Mouse (Mus musculus) gastrocnemius, postnatal 14 days (tissue): ENCODE results near the gene Csnk1g2. TPM values are rescaled to one million over a fixed set of nuclear protein-coding genes. Genes with fewer than 3 reads are reported as not detected.

Source experiments
- DNase-seq: peaks from one replicate; pipeline ENCODE4 v3.0.0; 2021; ENCODE audit warnings: mixed read lengths
- intact Hi-C: fragments of 180-260 bp; cut with DNase I; formaldehyde crosslinking; loops from one replicate; pipeline ENCODE4 v1.15.1; 2025; ENCODE audit warnings: low total_unique reads
- total RNA-seq, 2 experiments: library from RNA; stranded (reverse); gene quantifications; 2 replicates each; pipeline ENCODE4 v1.2.3; 2021

The Csnk1g2 gene
- total RNA-seq, 2 experiments from 2014 or later: 94.3 to 105 TPM

DNA sequence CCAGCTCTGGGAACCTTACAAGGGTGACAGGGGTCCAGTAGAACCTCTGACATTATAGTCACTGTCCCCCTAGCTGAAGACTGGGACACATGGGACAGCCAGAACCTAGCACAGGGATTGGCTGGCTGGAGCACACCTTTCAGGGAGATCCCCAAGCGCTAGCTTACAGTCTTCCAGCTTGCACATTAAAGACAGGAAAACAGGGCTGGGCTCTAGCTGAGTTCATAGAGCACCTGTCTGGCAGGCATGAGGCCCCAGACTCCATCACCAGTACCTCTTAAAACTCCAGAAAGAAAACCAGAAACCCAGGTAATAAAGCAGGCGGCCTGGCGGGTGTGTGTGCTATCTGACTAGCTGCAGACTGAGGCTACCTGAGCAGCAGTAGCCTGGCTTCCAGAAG, 51.1 kb downstream of the Csnk1g2 start:
- no peak for DNase-seq
- intact Hi-C loops: no loop called here

DNA sequence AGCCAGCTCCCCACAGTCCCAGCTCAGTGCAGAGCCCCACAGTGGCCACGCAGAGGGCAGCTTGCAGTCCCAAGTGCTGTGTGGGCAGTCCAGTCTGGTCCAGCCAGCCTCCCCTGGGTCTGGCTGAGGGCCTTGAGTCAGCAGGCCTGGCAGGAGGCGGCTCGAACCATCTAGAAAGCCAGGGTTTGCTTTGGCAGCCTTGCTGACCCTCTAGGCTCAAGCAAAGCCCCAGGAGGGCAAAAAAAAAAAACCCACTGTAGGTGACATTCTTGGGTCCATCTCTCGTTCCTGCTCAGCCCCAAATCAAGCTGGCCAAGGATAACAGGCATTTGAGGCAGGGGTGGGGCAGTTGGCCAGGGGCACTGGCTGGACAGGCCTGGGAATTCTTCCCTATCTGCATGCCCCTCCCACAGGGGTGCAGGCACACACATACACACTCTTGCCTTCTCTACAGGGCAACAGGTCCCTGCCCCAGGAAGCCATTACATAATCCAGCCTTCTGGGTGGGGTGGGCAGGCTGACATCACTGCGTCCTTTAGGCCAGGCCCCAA, 51.6 kb downstream of the Csnk1g2 start:
- no peak for DNase-seq
- intact Hi-C loops: no loop called here

GRCm38 (mm10) chr10:80674851-80675404, 52.3 kb downstream of the Csnk1g2 start:
- DNase-seq: no peak
- intact Hi-C loops: no loop called here

GRCm38 (mm10) chr10:80675405-80676197, 53.0 kb downstream of the Csnk1g2 start:
- intact Hi-C loops: no loop called here
- DNase-seq: no peak

GRCm38 (mm10) chr10:80676198-80676928, 53.7 kb downstream of the Csnk1g2 start:
- DNase-seq: peak; percentile 100
- intact Hi-C loops: no loop called here

DNA sequence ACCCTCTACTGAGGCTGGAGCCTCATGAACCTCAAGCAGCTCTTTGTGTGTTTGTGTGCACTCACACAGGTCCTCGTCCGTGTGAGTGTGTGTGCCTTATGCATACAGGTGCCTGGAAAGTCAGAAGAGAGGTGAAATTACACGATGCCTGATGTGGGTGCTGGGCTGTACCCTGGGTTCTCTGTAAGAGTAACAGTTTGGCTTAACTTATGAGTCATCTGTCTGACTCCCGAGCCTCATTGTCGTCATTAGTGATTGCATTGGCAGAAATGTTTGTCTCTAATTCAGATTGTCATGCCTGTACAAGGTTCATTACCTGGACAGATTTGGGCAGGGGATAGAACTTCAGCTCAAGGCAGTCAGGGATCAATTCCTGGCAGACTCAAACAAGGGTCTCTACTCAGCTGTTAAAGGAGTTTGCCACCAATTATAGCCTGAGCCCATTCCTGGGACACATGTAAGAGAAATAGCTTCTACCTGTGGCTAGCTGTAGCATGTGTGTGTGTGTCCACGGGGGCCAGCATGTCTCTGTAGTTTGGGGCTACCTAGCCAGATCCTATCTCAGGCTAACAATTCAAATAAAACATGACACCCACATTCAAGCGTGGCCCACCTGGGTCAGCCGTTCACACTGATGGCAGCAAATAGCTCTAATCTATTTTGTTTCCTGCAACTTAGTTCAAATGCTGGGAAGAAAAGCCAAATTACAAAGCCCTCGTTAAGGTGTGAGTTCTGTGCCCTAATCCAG, 54.7 kb downstream of the Csnk1g2 start:
- no peak for DNase-seq

DNA sequence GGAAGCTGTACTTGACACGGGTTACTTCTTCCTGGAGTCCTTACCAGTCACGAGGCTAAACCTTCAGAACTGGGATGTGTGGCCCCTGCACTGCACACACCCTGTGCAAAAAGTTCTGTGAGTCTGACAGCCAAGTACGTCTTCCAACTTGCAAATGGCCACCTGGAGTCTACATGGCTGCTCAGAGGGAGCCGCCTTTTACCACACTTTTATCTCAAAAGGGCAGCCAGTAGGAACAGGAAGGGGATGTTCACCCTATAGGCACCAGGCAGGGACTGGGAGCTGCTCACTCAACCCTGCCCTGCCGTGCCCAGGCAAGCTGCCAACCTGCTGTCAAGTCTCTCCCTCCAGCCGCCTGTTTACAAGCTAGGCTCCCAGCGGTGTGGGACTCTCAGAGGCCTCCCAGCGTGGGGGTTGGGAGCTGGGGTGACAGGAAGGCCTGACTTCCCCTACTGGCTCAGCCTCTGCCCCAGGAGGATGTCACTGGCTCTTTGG, 55.4 kb downstream of the Csnk1g2 start, which contains the start of gene Mknk2:
Mknk2 (minus strand) TSS at position 171 of the 495 bp plus-strand sequence.
- peak; percentile 94 for DNase-seq
- intact Hi-C loops: no loop called here

More for the DNA sequence above, 54.7 kb downstream of the Csnk1g2 start:
- intact Hi-C loops: no loop called here

DNA sequence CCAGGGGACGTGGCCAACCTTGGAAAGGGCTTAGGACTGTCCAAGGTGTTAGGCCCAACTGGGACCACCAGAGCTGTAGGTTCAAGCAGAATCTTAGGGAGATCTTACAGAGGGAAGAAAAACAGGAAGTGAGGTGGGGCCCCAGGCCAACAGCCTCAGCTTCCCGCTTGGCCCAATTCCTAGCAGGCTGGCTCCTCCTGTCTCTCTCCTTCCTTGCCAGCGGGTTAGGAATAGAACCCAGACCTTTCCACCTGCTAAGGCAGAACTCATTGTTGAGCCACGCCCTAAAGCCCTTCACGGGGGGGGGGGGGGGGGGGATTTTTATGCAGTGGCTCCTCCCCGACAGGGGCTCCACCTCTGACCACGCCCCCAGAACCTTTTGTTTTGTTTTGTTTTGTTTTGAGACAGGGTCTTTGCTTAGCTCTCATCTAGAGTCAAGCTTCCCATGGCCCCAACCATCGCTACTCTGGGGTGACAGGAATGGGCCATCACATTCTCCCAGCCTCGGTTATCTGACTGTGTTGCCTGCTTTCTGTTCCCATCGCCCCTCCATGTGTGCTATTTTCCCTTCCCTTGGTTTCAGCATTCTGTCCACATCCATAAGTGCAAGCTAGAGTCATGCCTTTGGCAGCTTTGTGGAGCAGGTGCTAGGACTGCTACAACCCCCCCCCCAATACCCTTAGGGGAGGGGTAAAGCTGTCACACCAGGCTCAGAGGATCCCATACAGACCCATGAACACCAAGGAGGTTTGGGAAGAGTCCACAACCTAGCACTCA, 56.2 kb downstream of the Csnk1g2 start:
- peak; percentile 50 for DNase-seq
- intact Hi-C loops: no loop called here

DNA sequence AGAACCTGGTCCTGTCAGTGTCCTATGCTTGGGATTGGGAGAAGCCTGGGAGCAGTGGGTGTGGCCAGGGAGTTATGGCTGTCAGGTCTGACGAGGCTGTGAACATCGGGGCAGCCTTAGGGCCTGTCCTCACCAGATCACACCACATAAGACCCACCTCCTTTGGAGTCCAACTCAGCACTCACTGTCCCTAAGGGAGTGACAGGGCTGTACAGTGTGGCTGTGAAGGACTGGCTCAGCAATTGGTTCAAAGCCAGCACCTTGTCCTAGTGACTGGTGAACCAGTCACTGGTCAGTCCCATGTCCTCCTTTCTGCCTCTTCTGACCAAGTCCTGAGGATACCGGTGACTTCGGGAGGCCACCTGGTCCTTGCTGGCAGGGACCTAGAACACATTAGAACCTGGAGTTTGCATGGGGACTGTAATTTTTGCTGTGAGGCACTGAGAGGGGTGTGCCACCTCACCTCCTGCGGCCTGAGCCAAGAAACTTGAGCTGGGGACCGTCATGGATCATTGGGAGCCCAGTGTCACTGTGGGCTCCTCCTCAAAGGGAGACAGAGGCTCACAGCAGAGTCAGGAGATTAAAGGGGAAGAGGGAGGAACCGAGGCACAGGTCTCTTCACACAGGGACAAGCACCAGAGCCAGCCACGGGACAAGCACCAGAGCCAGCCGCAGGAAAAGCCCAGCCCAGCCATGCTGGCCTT, 57.1 kb downstream of the Csnk1g2 start:
- no peak for DNase-seq

DNA sequence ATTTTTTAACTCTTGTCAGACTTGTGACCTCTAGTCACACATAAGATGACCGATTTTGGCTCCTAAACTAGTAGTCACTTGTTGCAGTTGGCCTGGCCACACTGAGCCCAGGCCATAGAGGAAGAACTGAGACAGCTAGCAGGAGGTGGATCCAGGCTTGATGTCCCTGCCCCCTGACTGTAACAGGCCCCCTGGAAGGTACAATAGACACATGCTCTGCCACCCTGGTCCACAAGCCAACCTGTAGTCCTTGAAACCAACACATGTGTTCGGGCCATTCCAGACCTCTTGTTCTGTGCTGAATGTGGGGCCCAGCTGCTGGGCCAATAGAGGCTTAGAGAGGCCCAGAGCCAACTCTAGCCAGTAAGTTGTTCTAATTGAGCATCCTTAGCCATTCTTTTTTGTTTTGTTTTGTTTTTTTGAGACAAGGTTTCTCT, 57.6 kb downstream of the Csnk1g2 start:
- intact Hi-C loops: no loop called here
- DNase-seq: no peak

More for the DNA sequence above, 57.1 kb downstream of the Csnk1g2 start:
- intact Hi-C loops: no loop called here

DNA sequence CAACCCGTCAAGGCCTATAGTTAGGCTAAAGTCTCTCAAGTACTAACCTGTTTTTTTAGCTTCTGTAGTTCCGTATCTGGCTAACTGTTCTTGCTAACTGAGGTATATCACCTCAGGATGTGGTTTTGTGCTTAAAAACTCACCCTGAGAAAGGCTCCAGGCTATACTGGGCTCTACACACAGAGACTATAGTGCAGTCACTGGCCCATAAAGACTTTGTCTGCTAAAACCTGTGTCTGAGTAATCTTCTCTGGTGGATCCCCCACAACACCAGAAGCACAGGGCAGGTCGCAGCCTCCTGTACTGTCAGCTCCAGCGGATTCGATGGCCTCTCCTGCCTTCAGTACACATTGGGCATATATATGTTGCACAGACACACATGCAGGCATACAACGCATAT, 59.4 kb downstream of the Csnk1g2 start:
- no peak for DNase-seq
- intact Hi-C loops: no loop called here

GRCm38 (mm10) chr10:80683647-80684046, 61.0 kb downstream of the Csnk1g2 start:
- intact Hi-C loops: no loop called here
- DNase-seq: no peak

GRCm38 (mm10) chr10:80684214-80684613, 61.6 kb downstream of the Csnk1g2 start:
- intact Hi-C loops: no loop called here

GRCm38 (mm10) chr10:80684984-80685383, 62.3 kb downstream of the Csnk1g2 start:
- intact Hi-C loops: loop anchor here (5.0 kb wide), 1 partner anchor 108 kb away; the partner anchor contains the start of gene Klf16

More at GRCm38 (mm10) chr10:80684214-80684613, 61.6 kb downstream of the Csnk1g2 start:
- peak; percentile 68 for DNase-seq

DNA sequence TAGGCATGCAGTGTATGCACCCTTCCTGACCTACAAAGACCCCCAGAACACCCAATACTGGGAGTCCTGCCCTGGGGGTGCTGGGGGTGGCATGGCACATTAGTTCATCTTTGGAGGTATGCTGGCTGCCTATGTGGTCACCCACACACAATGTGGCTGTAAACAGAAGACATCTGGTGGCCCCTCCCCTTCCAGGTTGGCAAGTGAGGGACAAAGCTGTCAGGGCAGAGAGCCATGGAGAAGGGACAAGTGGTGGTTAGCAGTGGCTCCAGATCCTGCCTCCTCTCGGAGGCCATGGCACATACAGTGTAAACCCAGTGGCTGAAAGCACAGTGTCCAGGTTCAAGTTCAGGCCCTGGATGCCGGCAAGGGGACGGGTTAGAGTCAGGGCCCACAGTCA, 64.0 kb downstream of the Csnk1g2 start:
- DNase-seq: no peak
- intact Hi-C loops: loop anchor here (5.0 kb wide), 1 partner anchor 109 kb away; the partner anchor contains the start of gene Klf16

More at GRCm38 (mm10) chr10:80684984-80685383, 62.3 kb downstream of the Csnk1g2 start:
- no peak for DNase-seq

DNA sequence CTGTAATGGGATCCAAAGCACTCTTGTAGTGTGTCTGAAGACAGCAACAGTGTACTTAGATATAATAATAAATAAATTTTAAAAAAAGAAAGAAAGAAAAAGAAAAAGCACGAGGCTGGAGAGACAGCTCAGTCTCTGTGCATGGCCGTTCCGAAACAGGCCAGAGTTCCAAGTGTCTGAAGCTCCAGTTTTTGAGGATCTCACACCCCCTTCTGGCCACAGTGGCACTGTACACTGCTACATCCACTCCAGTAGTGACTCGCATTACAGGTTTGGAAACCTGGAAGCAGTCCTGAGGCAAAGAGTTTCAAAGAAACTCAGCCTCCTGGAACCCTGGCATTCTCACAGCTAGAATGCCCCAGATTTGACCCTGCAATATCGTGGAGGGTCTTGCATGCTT, 65.2 kb downstream of the Csnk1g2 start:
- intact Hi-C loops: loop anchor here (5.0 kb wide), 1 partner anchor 111 kb away; the partner anchor contains the start of gene Klf16
- peak; percentile 72 for DNase-seq
